Mouse (Mus musculus) liver, embryonic 14.5 days (tissue): ENCODE data around the gene Pafah1b1. TPM values are rescaled to one million over a fixed set of nuclear protein-coding genes. Genes with fewer than 3 reads are reported as not detected.

Source experiments
- ATAC-seq: fragments of 200-750 bp; cut with Nextera tagmentation; 2 replicates; pipeline ENCODE4 v1.8.0; 2017; ENCODE audit warnings: moderate number of reproducible peaks, mild to moderate bottlenecking, moderate library complexity; ENCODE audit not compliant: insufficient read depth
- DNase-seq, 3 experiments: peaks; one replicate each; pipeline ENCODE4 v3.0.0-alpha.2; 2012 to 2013; ENCODE audit warnings: low read depth in 3 of 3, low spot score in 3 of 3
- H3K27ac ChIP-seq: fragments of 300-500 bp; sonication (generic); 2 replicates; pipeline ENCODE4 v1.5.1; 2014; ENCODE audit warnings: moderate library complexity, mild to moderate bottlenecking, control low read depth, inconsistent platforms
- H3K27me3 ChIP-seq: fragments of 300-500 bp; sonication (generic); 2 replicates; pipeline ENCODE4 v1.6.1; 2014; ENCODE audit warnings: mild to moderate bottlenecking, low read length, moderate library complexity; ENCODE audit not compliant: control insufficient read depth, insufficient read depth
- H3K36me3 ChIP-seq: fragments of 300-500 bp; sonication (generic); replicated peaks from 2 replicates; pipeline ENCODE4 v1.6.1; 2014; ENCODE audit warnings: low read depth; ENCODE audit not compliant: control insufficient read depth, insufficient read depth
- H3K4me1 ChIP-seq, 2 experiments: fragments of 200-500 bp in 1 of 2; fragments of 300-500 bp in 1 of 2; sonication (generic) in 1 of 2; replicated peaks; 2 replicates each; pipeline ENCODE4 v1.6.1; 2012 to 2014; ENCODE audit warnings: antibody characterized with exemption in 1 of 2, inconsistent platforms in 1 of 2, low read length in 1 of 2; ENCODE audit not compliant: control insufficient read depth in 2 of 2, insufficient read depth in 2 of 2
- H3K4me2 ChIP-seq: fragments of 300-500 bp; sonication (generic); 2 replicates; pipeline ENCODE4 v1.6.1; 2014; ENCODE audit warnings: low read depth, mild to moderate bottlenecking, control low read depth, moderate library complexity
- H3K4me3 ChIP-seq, 2 experiments: fragments of 200-500 bp in 1 of 2; fragments of 300-500 bp in 1 of 2; sonication (generic) in 1 of 2; 2 replicates each; pipeline ENCODE4 v1.5.1; 2012 to 2014; ENCODE audit warnings: low read depth in 2 of 2, low read length in 2 of 2, mild to moderate bottlenecking in 2 of 2, control low read depth in 1 of 2, inconsistent platforms in 1 of 2, moderate library complexity in 1 of 2; ENCODE audit not compliant: insufficient read depth in 1 of 2
- H3K9ac ChIP-seq: fragments of 300-500 bp; sonication (generic); replicated peaks from 2 replicates; pipeline ENCODE4 v1.6.1; 2014; ENCODE audit warnings: mild to moderate bottlenecking, control low read depth, moderate library complexity
- H3K9me3 ChIP-seq: fragments of 300-500 bp; sonication (generic); 2 replicates; pipeline ENCODE4 v1.6.1; 2016; ENCODE audit warnings: low read length, mixed read lengths; ENCODE audit not compliant: control insufficient read depth
- CTCF ChIP-seq: IDR thresholded peaks from 2 replicates; pipeline ENCODE4 v1.5.1; 2016; ENCODE audit warnings: antibody characterized with exemption, low read depth, control low read depth
- EP300 ChIP-seq: IDR thresholded peaks from 2 replicates; pipeline ENCODE4 v1.6.1; 2016; ENCODE audit warnings: antibody characterized with exemption, low read depth
- WGBS: fragments of 180-500 bp; shearing (Covaris S2); extraction: QIAGEN DNeasy Blood & Tissue Kit; methylation state at CpG from one replicate; pipeline ENCODE4 v1.1.7; 2014; ENCODE audit not compliant: insufficient replicate concordance; 5-methylcytosine and 5-hydroxymethylcytosine counted together
- polyA plus RNA-seq, 2 experiments: library from polyadenylated mRNA; depleted of rRNA in 1 of 2; stranded (reverse) in 1 of 2; unstranded in 1 of 2; fragments of >200 nt; fragmentation: Nextera tagmentation in 1 of 2; extraction: Ambion mirVana in 1 of 2; gene quantifications; 2 replicates each; pipeline versions ENCODE4 v1.2.1 to v1.2.3; 2012 to 2014

Gene Pafah1b1
- polyA plus RNA-seq, 2 experiments, result 18.2 to 42.1 TPM

- no peaks in the 10 kb centered on the region for H3K27me3 ChIP-seq
- H3K4me3 ChIP-seq, result peak overlapping the region; percentile 74 to 94
- H3K4me2 ChIP-seq, result peak overlapping the region; percentile 91
- H3K9ac ChIP-seq, result peak overlapping the region; percentile 78
- WGBS, result under 1% methylated on average over 50 of the region's 53 CpGs
- peaks cover 17 to 34% of the 10 kb centered on the region in 2 experiments for H3K4me1 ChIP-seq
- ATAC-seq (peak; percentile 38), DNase-seq (peak in 2 of 3 experiments; percentile 39 to 42)
- no peaks in the 10 kb centered on the region for H3K9me3 ChIP-seq
- H3K36me3 ChIP-seq, result no peaks in the 10 kb centered on the region
- H3K27ac ChIP-seq, result peak overlapping the region; percentile 61
- TF ChIP-seq EP300 (no peak), CTCF (no peak)
Observed at GRCm38 (mm10) chr11:74649647-74650551, 74.6 kb downstream of the Pafah1b1 start.

DNA sequence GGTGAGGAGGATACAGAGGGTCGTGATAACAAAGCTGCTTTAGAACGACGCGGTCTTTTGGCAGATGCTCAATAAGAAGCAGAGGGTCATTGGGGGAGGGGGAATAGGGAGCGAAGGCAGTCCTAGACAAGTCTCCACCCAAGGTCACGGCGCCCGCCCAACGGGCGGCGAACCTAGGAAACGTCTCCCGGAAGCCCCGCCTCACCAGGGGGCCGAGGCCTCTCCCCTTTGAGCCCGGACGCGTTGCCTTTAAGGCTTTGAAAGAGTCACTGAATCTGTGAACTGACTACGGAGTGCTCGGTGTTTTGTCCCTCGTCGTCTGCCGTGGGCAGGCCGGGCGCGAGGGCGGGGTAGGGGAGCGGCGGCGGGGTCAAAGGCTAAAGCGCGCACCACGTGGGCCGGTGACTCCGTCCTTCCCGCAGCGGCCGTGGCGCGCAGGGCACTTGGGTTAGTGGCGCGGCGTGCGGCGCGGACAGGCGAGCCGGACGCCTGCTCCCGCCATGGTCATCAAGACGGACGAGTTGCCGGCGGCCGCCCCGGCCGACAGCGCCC is 75.3 kb downstream of the Pafah1b1 start, which contains the start of gene Cluh:
Gene Cluh (plus strand): TSS at position 401 of the 552 bp plus-strand sequence.
- DNase-seq (peak; percentile 85 to 89 (median 89)), ATAC-seq (peak; percentile 90)
- Histone ChIP-seq H3K9ac (peak within 1 kb of the TSS; percentile 78), H3K27me3 (no peaks in the 10 kb centered on the region), H3K36me3 (no peaks in the 10 kb centered on the region), H3K27ac (peak within 1 kb of the TSS; percentile 72), H3K4me1 (peaks cover 17 to 34% of the 10 kb centered on the region in 2 experiments), H3K4me2 (peak within 1 kb of the TSS; percentile 91), H3K4me3 (peak within 1 kb of the TSS; percentile 74 to 94), H3K9me3 (no peaks in the 10 kb centered on the region)
- under 1% methylated on average over 58 of the region's 58 CpGs for WGBS
- TF ChIP-seq CTCF, result no peak
- TF ChIP-seq EP300, result peak; percentile 43

DNA sequence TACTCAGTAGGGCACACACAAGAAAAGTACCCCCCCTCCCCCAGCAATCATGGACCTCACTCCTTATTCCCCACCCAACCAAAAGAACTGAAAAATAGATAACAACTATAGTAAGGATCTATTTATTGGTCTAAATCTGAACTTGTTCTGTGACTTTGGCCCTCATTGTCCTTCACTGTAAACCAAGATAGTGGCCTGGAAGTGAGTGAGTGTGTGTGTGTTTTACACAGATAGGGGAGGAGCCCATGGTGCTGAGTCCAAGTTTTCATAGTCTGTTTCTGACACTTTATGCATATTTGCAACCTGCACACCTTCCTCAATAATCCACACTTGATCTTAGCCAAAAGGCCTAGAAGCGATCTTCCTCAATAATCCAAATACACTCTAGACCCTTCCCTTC is 75.8 kb downstream of the Pafah1b1 start:
- Histone ChIP-seq H3K36me3 (no peaks in the 10 kb centered on the region), H3K27ac (peak overlapping the region; percentile 72), H3K9me3 (no peaks in the 10 kb centered on the region), H3K4me1 (peaks cover 17 to 34% of the 10 kb centered on the region in 2 experiments), H3K9ac (peak overlapping the region; percentile 78), H3K4me2 (peak overlapping the region; percentile 91), H3K4me3 (peak overlapping the region; percentile 74 to 94), H3K27me3 (no peaks in the 10 kb centered on the region)
- 11% methylated on average over 1 of the region's 1 CpGs for WGBS
- TF ChIP-seq EP300 (no peak; the same call in 1 of the 2 replicates), CTCF (no peak)
- DNase-seq (peak in 2 of 3 experiments; percentile 45 to 51), ATAC-seq (peak; percentile 44)

- ATAC-seq (no peak), DNase-seq (no peak)
- WGBS, result 73% methylated on average over 1 of the region's 1 CpGs
- no peak overlapping the region; the same call in 1 of the 2 replicates for H3K4me2 ChIP-seq
- no peaks in the 10 kb centered on the region for H3K36me3 ChIP-seq
- no peak overlapping the region for H3K27ac ChIP-seq
- H3K27me3 ChIP-seq, result no peaks in the 10 kb centered on the region
- no peaks in the 10 kb centered on the region for H3K9me3 ChIP-seq
- H3K4me1 ChIP-seq, result peaks cover 17 to 34% of the 10 kb centered on the region in 2 experiments
- TF ChIP-seq EP300, result no peak
- no peak for TF ChIP-seq CTCF
- no peak overlapping the region for H3K9ac ChIP-seq
- no peak overlapping the region for H3K4me3 ChIP-seq
Observed at GRCm38 (mm10) chr11:74647966-74648365, 76.5 kb downstream of the Pafah1b1 start.

DNA sequence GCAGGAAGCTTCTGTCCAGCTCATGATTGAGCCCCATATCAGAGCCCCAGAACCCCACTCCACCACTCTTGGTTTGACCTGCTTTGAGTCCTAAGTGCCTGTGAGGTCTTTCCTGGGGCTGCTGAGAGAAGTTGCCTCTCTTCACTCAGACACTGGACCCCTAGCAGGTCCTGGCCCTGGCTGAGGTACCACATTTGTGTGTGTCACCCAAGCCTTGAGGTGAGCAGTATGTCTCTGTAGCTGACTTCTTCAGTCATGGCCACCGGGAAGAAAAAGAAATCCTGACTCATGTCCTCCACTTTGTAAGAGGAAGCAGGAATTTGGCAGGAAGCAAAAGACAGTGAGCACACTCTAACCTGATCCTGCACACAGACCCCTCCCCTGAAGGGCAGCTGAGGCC is 84.8 kb downstream of the Pafah1b1 start:
- H3K4me2 ChIP-seq, result no peak overlapping the region
- H3K4me3 ChIP-seq, result no peak overlapping the region
- peaks cover 19% of the 10 kb centered on the region for H3K36me3 ChIP-seq
- H3K27ac ChIP-seq, result no peak overlapping the region
- no peaks in the 10 kb centered on the region for H3K9me3 ChIP-seq
- ATAC-seq, result no peak
- peaks cover 40% of the 10 kb centered on the region for H3K27me3 ChIP-seq
- H3K4me1 ChIP-seq, result peaks cover 0 to 8% of the 10 kb centered on the region in 2 experiments; a peak in 2 of 4 replicates
- DNase-seq, result no peak
- WGBS, result 53% methylated on average over 1 of the region's 1 CpGs
- H3K9ac ChIP-seq, result no peak overlapping the region
- TF ChIP-seq CTCF (no peak), EP300 (no peak)
